Mouse (Mus musculus) embryonic facial prominence, embryonic 11.5 days (tissue): ENCODE data around the gene Vwa3b. TPM values are rescaled to one million over a fixed set of nuclear protein-coding genes. Genes with fewer than 3 reads are reported as not detected.

Experiments used
- ATAC-seq: fragments of 200-750 bp; cut with Nextera tagmentation; replicated peaks from 2 replicates; pipeline ENCODE4 v1.8.0; 2017; ENCODE audit warnings: low read depth; ENCODE audit not compliant: insufficient number of reproducible peaks, low FRiP score, low TSS enrichment
- DNase-seq: peaks from one replicate; pipeline ENCODE4 v3.0.0-alpha.2; 2015; ENCODE audit warnings: low spot score
- H3K27ac ChIP-seq: fragments of 300-500 bp; sonication (generic); replicated peaks from 2 replicates; pipeline ENCODE4 v1.5.1; 2014; ENCODE audit warnings: mild to moderate bottlenecking, low read depth, low read length, control low read depth
- H3K27me3 ChIP-seq: fragments of 300-500 bp; sonication (generic); 2 replicates; pipeline ENCODE4 v1.6.1; 2014; ENCODE audit warnings: mild to moderate bottlenecking, low read length, moderate library complexity, mixed read lengths; ENCODE audit not compliant: control insufficient read depth, insufficient read depth
- H3K36me3 ChIP-seq: fragments of 300-500 bp; sonication (generic); replicated peaks from 2 replicates; pipeline ENCODE4 v1.6.1; 2014; ENCODE audit warnings: low read depth, mild to moderate bottlenecking, low read length, moderate library complexity, mixed read lengths; ENCODE audit not compliant: control insufficient read depth, insufficient read depth
- H3K4me1 ChIP-seq: fragments of 300-500 bp; sonication (generic); 2 replicates; pipeline ENCODE4 v1.6.1; 2014; ENCODE audit warnings: low read length, mixed read lengths; ENCODE audit not compliant: control insufficient read depth, insufficient read depth
- H3K4me2 ChIP-seq: fragments of 300-500 bp; sonication (generic); 2 replicates; pipeline ENCODE4 v1.6.1; 2014; ENCODE audit warnings: low read depth, mild to moderate bottlenecking, control low read depth, low read length, moderate library complexity
- H3K4me3 ChIP-seq: fragments of 300-500 bp; sonication (generic); 2 replicates; pipeline ENCODE4 v1.5.1; 2014; ENCODE audit warnings: low read depth, low read length, control low read depth
- H3K9ac ChIP-seq: fragments of 300-500 bp; sonication (generic); replicated peaks from 2 replicates; pipeline ENCODE4 v1.6.1; 2014; ENCODE audit warnings: mild to moderate bottlenecking, control low read depth, low read length
- H3K9me3 ChIP-seq: fragments of 300-500 bp; sonication (generic); replicated peaks from 2 replicates; pipeline ENCODE4 v1.6.1; 2016; ENCODE audit warnings: mild to moderate bottlenecking, low read length, inconsistent platforms, mixed read lengths; ENCODE audit not compliant: control insufficient read depth
- WGBS: fragments of 180-500 bp; shearing (Covaris S2); extraction: QIAGEN DNeasy Blood & Tissue Kit; methylation state at CpG from one replicate; pipeline ENCODE4 v1.1.7; 2014; 5-methylcytosine and 5-hydroxymethylcytosine counted together
- polyA plus RNA-seq: library from polyadenylated mRNA; unstranded; fragments of >200 nt; fragmentation: Nextera tagmentation; extraction: Ambion mirVana; gene quantifications from 2 replicates; pipeline ENCODE4 v1.2.1, GENCODE M21; 2014

The Vwa3b gene
- 0.50 and 1.7 TPM in 2 replicates for polyA plus RNA-seq

DNA sequence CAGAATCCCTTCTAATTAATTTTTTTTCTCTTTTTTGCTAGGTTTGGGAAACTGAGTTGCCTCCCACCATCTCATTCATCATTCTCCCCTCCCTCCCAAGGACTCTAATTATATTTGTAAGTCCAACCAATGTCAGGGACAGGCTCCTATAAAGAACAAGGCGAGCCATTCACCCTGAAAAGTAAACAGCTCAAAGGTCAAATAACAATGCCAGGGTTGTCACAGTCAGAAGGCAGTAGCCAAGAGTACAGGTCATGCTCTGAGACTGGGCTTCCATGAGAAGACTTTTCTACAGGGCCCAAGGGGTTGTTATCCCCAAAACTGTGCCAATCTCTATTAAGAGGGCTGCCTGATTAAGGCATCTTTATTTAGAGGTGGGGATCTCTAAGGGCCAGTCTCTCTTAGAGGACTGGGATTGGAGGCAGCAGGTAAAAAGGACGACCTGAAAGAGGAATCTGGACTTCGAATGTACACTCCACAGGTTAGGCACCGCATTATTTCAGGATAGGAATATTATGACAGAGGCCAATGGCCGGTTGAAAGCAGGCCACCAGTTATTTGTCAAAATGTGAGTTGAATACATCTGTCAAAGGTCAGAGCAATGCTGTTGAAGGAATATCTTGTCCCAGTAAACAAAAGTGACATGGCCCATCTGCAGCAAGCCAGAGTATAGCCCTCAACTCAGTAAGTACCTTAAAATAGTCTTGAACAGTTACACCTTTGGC is at the start of gene Vwa3b:
TSS of gene Vwa3b (plus strand) at position 635 of the 725 bp plus-strand sequence.
- H3K27ac ChIP-seq = no peak within 1 kb of the TSS
- H3K9me3 ChIP-seq = no peaks in the 10 kb centered on the region
- H3K4me3 ChIP-seq = no peak within 1 kb of the TSS
- H3K36me3 ChIP-seq = no peaks in the 10 kb centered on the region
- DNase-seq = no peak
- 77% methylated on average over 5 of the region's 5 CpGs for WGBS
- no peak within 1 kb of the TSS for H3K9ac ChIP-seq
- H3K27me3 ChIP-seq = no peaks in the 10 kb centered on the region
- no peak for ATAC-seq
- no peak within 1 kb of the TSS for H3K4me2 ChIP-seq
- no peaks in the 10 kb centered on the region for H3K4me1 ChIP-seq

DNA sequence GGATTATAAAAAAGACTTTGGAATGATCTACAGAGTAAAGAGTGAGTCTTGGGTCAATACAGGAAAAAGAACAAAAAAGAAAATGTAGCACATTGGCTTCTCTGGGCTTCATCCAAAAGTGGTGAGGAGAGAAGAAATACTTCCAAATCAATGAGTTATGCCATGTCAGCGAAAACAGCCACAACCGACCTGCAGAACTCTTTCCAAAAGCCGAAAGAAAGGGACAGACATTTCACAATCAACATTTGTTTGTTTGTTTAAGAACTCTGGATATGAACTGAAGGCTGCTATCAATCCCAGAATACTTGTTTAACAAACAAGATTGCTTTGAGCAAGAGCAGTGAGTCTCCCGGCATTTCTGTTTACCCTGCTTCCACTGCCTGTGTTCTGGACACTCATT is 49.6 kb upstream of the Vwa3b start:
- H3K4me3 ChIP-seq = no peak overlapping the region
- H3K9me3 ChIP-seq = no peaks in the 10 kb centered on the region
- WGBS = 84% methylated on average over 4 of the region's 4 CpGs
- no peak overlapping the region for H3K9ac ChIP-seq
- no peak for ATAC-seq
- no peak overlapping the region for H3K27ac ChIP-seq
- H3K27me3 ChIP-seq = no peaks in the 10 kb centered on the region
- DNase-seq = no peak
- H3K36me3 ChIP-seq = no peaks in the 10 kb centered on the region
- H3K4me1 ChIP-seq = no peaks in the 10 kb centered on the region
- H3K4me2 ChIP-seq = no peak overlapping the region

DNA sequence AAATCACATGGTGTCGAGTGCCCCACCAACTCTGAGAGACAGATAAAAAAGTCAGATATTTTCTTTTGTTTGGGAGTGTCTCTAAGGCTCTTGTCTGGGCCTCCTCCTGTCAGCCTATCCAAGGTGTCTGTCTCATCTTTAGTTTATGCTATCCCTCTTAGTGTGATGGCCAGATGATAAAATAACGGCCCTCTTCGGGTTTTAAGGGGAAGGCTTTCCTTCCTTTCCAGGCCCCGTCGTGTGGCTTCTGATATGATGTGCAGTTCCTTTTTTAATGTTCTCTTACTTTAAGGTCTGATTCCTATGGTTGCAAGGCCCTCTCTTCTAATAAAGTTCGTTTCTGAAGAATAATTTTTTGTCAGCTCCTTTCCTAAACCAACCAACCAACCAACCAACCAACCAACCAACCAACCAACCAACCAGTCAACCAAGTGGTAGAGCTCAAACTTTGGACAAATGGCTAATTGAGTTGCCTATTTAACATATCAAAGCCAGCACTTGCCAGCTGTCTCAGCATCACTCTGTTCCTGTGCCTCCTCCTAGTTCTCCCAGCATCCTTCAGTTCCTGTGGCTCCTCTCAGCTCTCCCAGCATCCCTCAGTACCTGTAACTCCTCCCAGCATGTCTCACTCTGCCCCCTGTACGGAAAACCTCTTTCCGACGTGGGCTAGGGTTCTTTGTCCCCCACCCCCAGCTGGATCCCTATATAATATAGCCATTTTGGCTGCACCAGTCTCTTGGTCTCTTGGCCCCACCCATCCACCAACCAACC is 44.0 kb upstream of the Vwa3b start:
- WGBS = 88% methylated on average over 9 of the region's 9 CpGs
- no peak overlapping the region for H3K4me3 ChIP-seq
- no peaks in the 10 kb centered on the region for H3K4me1 ChIP-seq

DNA sequence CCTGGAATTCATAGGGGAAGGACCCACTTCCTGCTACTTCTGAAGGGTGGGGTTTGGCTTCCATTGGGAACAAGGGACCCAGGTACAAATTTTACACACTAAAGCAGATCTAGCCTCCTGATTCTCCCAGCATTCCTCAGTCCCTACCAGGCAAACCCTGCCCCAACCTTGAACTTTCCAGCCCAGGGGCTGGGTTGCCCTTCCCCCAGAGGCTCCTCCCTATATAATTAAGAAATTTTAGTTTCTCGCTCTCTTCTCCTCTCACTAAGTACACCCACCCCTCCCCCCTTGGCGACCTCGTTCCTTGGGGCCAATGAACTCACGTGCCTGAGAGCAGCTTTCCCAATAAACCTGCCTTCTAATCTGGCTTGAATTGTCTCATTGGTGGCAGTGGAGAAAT is 42.6 kb upstream of the Vwa3b start:
- WGBS = 18% methylated on average over 4 of the region's 4 CpGs
- Histone ChIP-seq H3K9ac (no peak overlapping the region), H3K27ac (no peak overlapping the region), H3K4me3 (no peak overlapping the region), H3K4me1 (no peaks in the 10 kb centered on the region), H3K4me2 (no peak overlapping the region), H3K36me3 (no peaks in the 10 kb centered on the region), H3K27me3 (no peaks in the 10 kb centered on the region), H3K9me3 (no peaks in the 10 kb centered on the region)
- DNase-seq (no peak), ATAC-seq (no peak)

More for the DNA sequence above, 44.0 kb upstream of the Vwa3b start:
- DNase-seq (no peak), ATAC-seq (no peak)
- no peak overlapping the region for H3K4me2 ChIP-seq
- H3K27ac ChIP-seq = no peak overlapping the region
- H3K27me3 ChIP-seq = no peaks in the 10 kb centered on the region
- H3K9ac ChIP-seq = no peak overlapping the region
- H3K9me3 ChIP-seq = no peaks in the 10 kb centered on the region
- no peaks in the 10 kb centered on the region for H3K36me3 ChIP-seq

DNA sequence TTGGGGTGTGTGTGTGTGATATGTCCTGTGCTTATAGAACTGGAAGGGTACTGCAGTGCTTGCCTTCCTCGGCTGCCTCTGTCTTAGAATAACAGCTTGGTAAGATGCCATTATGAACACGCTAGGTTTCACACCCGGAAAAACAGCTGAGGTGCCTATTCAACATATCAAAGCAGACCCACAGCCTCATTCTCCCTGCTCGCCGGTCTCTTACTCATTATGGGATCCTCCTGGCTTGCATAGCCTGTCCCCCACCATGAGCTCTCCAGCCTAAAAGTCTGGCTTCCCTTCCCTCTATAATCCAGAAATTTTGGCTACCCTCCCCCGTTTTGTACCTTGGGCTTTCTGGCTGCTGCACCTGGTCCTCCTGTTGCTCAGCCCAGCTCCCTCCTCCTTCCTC is 42.0 kb upstream of the Vwa3b start:
- no peaks in the 10 kb centered on the region for H3K36me3 ChIP-seq
- no peaks in the 10 kb centered on the region for H3K4me1 ChIP-seq
- H3K9me3 ChIP-seq = no peaks in the 10 kb centered on the region
- H3K27ac ChIP-seq = no peak overlapping the region
- DNase-seq (no peak), ATAC-seq (no peak)
- no peak overlapping the region for H3K4me3 ChIP-seq
- H3K4me2 ChIP-seq = no peak overlapping the region
- no peaks in the 10 kb centered on the region for H3K27me3 ChIP-seq
- no peak overlapping the region for H3K9ac ChIP-seq
- 34% methylated on average over 6 of the region's 6 CpGs for WGBS

DNA sequence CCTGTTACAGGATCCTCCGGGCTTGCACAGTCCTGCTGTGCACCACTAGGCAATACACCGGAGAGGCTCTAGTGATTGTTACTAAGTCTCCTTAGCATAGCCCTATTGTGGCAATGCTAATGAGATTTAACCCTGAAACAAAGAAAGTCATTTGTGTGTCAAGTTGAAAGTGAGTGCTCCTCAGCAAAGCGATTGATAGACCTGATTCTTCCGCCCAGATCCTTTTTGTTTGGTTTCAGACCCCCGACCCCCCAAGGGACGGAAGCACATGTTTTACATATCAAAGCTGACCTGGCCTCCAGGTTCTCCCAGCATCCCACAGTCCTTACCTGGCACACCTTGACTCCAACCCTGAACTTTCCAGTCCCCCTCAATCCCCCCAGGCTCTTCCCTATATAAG is 40.5 kb upstream of the Vwa3b start:
- 31% methylated on average over 6 of the region's 6 CpGs for WGBS
- ATAC-seq (no peak), DNase-seq (no peak)
- Histone ChIP-seq H3K4me1 (no peaks in the 10 kb centered on the region), H3K9me3 (no peaks in the 10 kb centered on the region), H3K36me3 (no peaks in the 10 kb centered on the region), H3K4me3 (no peak overlapping the region), H3K9ac (no peak overlapping the region), H3K27ac (no peak overlapping the region), H3K27me3 (no peaks in the 10 kb centered on the region), H3K4me2 (no peak overlapping the region)

DNA sequence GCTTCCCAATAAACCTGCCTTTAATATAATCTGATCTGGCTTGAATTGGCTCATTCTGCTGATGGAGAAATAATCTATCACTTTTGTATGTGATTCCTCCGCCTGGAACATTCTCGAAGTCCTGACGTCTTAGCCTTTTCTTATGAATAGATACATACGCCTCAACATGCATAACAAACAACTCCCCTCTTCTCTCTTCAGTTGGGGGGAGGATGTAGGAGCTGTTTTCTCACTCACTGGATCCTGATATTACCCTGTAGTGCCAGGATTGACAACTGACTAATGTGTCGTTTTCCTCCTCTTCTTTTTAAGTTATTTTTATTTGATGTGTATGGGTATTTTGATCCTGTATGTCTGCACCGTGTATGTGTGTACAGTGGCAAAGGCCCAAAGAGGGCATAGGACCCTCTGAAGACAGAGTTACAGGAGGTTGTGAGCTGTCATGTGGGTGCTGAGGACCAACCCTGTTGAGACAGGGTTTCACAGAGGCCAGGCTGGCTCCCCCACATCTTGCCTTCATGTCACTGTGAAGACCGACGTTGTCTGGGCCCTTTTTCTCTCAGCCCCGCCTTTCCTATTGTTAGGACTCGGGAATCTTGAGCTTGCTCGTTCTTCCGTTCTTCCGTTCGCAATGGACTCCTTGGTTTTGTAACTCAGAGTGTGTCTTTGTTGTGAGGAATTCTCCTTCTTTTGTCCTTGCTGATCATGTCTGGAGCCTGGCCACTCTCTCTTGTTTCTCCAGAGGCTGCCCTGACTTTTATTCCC is 39.8 kb upstream of the Vwa3b start:
- Histone ChIP-seq H3K4me2 (no peak overlapping the region), H3K4me1 (no peaks in the 10 kb centered on the region), H3K36me3 (no peaks in the 10 kb centered on the region), H3K27ac (no peak overlapping the region), H3K27me3 (no peaks in the 10 kb centered on the region), H3K9me3 (no peaks in the 10 kb centered on the region), H3K4me3 (no peak overlapping the region), H3K9ac (no peak overlapping the region)
- 55% methylated on average over 14 of the region's 14 CpGs for WGBS
- DNase-seq (no peak), ATAC-seq (no peak)
